Mouse (Mus musculus) heart, postnatal 0 days (tissue): ENCODE data around the gene Pcbd2. TPM values are rescaled to one million over a fixed set of nuclear protein-coding genes. Genes with fewer than 3 reads are reported as not detected.

ENCODE experiments used
- ATAC-seq: fragments of 200-750 bp; cut with Nextera tagmentation; 2 replicates; pipeline ENCODE4 v1.8.0; 2017; ENCODE audit warnings: low read depth, moderate number of reproducible peaks, moderate library complexity; ENCODE audit not compliant: insufficient read depth
- DNase-seq: peaks from one replicate; pipeline ENCODE4 v3.0.0-alpha.2; 2016; ENCODE audit warnings: low spot score
- H3K27ac ChIP-seq: fragments of 300-500 bp; sonication (generic); 2 replicates; pipeline ENCODE4 v1.5.1; 2014; ENCODE audit warnings: low read depth, mild to moderate bottlenecking
- H3K27me3 ChIP-seq: fragments of 300-500 bp; sonication (generic); 2 replicates; pipeline ENCODE4 v1.6.1; 2014; ENCODE audit warnings: low read length, mixed read lengths; ENCODE audit not compliant: control insufficient read depth, insufficient read depth
- H3K36me3 ChIP-seq: fragments of 300-500 bp; sonication (generic); replicated peaks from 2 replicates; pipeline ENCODE4 v1.6.1; 2014; ENCODE audit warnings: low read length, mixed read lengths; ENCODE audit not compliant: control insufficient read depth, insufficient read depth
- H3K4me1 ChIP-seq: fragments of 300-500 bp; sonication (generic); 2 replicates; pipeline ENCODE4 v1.6.1; 2014; ENCODE audit warnings: antibody characterized with exemption; ENCODE audit not compliant: control insufficient read depth, insufficient read depth
- H3K4me2 ChIP-seq: fragments of 300-500 bp; sonication (generic); 2 replicates; pipeline ENCODE4 v1.6.1; 2014; ENCODE audit warnings: low read depth, mild to moderate bottlenecking, low read length, moderate library complexity
- H3K4me3 ChIP-seq: fragments of 300-500 bp; sonication (generic); 2 replicates; pipeline ENCODE4 v1.5.1; 2014; ENCODE audit warnings: low read depth, low read length
- H3K9ac ChIP-seq: fragments of 300-500 bp; sonication (generic); replicated peaks from 2 replicates; pipeline ENCODE4 v1.6.1; 2014; ENCODE audit warnings: low read depth, low read length, mixed read lengths
- H3K9me3 ChIP-seq: fragments of 300-500 bp; sonication (generic); replicated peaks from 2 replicates; pipeline ENCODE4 v1.6.1; 2016; ENCODE audit warnings: low read length; ENCODE audit not compliant: control insufficient read depth
- CTCF ChIP-seq: IDR thresholded peaks from 2 replicates; pipeline ENCODE4 v1.5.1; 2016; ENCODE audit warnings: antibody characterized with exemption, control low read depth, low read depth
- EP300 ChIP-seq: IDR thresholded peaks from 2 replicates; pipeline ENCODE4 v1.6.1; 2016; ENCODE audit warnings: antibody characterized with exemption, low read depth
- WGBS: fragments of 180-500 bp; shearing (Covaris S2); extraction: QIAGEN DNeasy Blood & Tissue Kit; methylation state at CpG from one replicate; pipeline ENCODE4 v1.1.7; 2014; 5-methylcytosine and 5-hydroxymethylcytosine counted together
- polyA plus RNA-seq: library from polyadenylated mRNA; unstranded; fragments of >200 nt; fragmentation: Nextera tagmentation; extraction: Ambion mirVana; gene quantifications from 2 replicates; pipeline ENCODE4 v1.2.1, GENCODE M21; 2015
- total RNA-seq: library from RNA; depleted of rRNA; stranded (reverse); fragments of >200 nt; gene quantifications from 2 replicates; pipeline ENCODE4 v1.2.3, GENCODE M21; 2014; ENCODE audit warnings: low replicate concordance

The Pcbd2 gene
- total and polyA plus RNA-seq, 2 experiments from 2014 or later = 12.1 to 54.7 TPM

GRCm38 (mm10) chr13:55733628-55734502 is 6.7 kb downstream of the Pcbd2 start:
- no peak overlapping the region for H3K27ac ChIP-seq
- no peaks in the 10 kb centered on the region for H3K9me3 ChIP-seq
- DNase-seq = no peak
- no peak overlapping the region for H3K4me2 ChIP-seq
- TF ChIP-seq CTCF = no peak
- no peak for TF ChIP-seq EP300
- 88% methylated on average over 22 of the region's 22 CpGs for WGBS
- no peaks in the 10 kb centered on the region for H3K36me3 ChIP-seq
- ATAC-seq = no peak
- no peaks in the 10 kb centered on the region for H3K27me3 ChIP-seq
- no peak overlapping the region for H3K9ac ChIP-seq
- no peaks in the 10 kb centered on the region for H3K4me1 ChIP-seq
- no peak overlapping the region for H3K4me3 ChIP-seq

GRCm38 (mm10) chr13:55737885-55738284 is 10.7 kb downstream of the Pcbd2 start:
- H3K27me3 ChIP-seq = no peaks in the 10 kb centered on the region
- no peaks in the 10 kb centered on the region for H3K9me3 ChIP-seq
- H3K9ac ChIP-seq = no peak overlapping the region
- H3K36me3 ChIP-seq = no peaks in the 10 kb centered on the region
- ATAC-seq = no peak
- TF ChIP-seq EP300 = no peak
- no peak for TF ChIP-seq CTCF
- no peaks in the 10 kb centered on the region for H3K4me1 ChIP-seq
- no peak for DNase-seq
- H3K4me3 ChIP-seq = no peak overlapping the region
- H3K4me2 ChIP-seq = no peak overlapping the region
- H3K27ac ChIP-seq = no peak overlapping the region
- WGBS = 78% methylated on average over 8 of the region's 8 CpGs

GRCm38 (mm10) chr13:55742306-55742705 is 15.1 kb downstream of the Pcbd2 start:
- WGBS = 63% methylated on average over 8 of the region's 8 CpGs
- H3K9ac ChIP-seq = no peak overlapping the region
- no peaks in the 10 kb centered on the region for H3K4me1 ChIP-seq

GRCm38 (mm10) chr13:55754380-55754779 is 27.2 kb downstream of the Pcbd2 start:
- WGBS = 77% methylated on average over 13 of the region's 13 CpGs
- Histone ChIP-seq H3K4me1 (no peaks in the 10 kb centered on the region), H3K9me3 (no peaks in the 10 kb centered on the region), H3K27ac (no peak overlapping the region), H3K9ac (no peak overlapping the region), H3K4me3 (no peak overlapping the region), H3K36me3 (no peaks in the 10 kb centered on the region), H3K27me3 (no peaks in the 10 kb centered on the region), H3K4me2 (no peak overlapping the region)
- no peak for TF ChIP-seq EP300
- TF ChIP-seq CTCF = no peak
- no peak for DNase-seq
- no peak for ATAC-seq

More at GRCm38 (mm10) chr13:55742306-55742705, 15.1 kb downstream of the Pcbd2 start:
- no peak overlapping the region for H3K4me3 ChIP-seq
- no peak overlapping the region for H3K27ac ChIP-seq
- H3K9me3 ChIP-seq = no peaks in the 10 kb centered on the region
- ATAC-seq (no peak), DNase-seq (no peak)
- TF ChIP-seq CTCF = no peak
- no peak for TF ChIP-seq EP300
- H3K27me3 ChIP-seq = no peaks in the 10 kb centered on the region
- no peak overlapping the region for H3K4me2 ChIP-seq
- no peaks in the 10 kb centered on the region for H3K36me3 ChIP-seq

- WGBS = 24% methylated on average over 8 of the region's 8 CpGs
- H3K9ac ChIP-seq = peak overlapping the region; percentile 21; the same call in 1 of the 2 replicates
- peak overlapping the region; percentile 42 for H3K4me2 ChIP-seq
- no peak overlapping the region for H3K27ac ChIP-seq
- H3K4me1 ChIP-seq = no peaks in the 10 kb centered on the region
- H3K36me3 ChIP-seq = no peaks in the 10 kb centered on the region
- H3K27me3 ChIP-seq = no peaks in the 10 kb centered on the region
- TF ChIP-seq CTCF (no peak), EP300 (no peak)
- no peak for ATAC-seq
- no peaks in the 10 kb centered on the region for H3K9me3 ChIP-seq
- peak overlapping the region; percentile 11; the same call in 1 of the 2 replicates for H3K4me3 ChIP-seq
- peak; percentile 19 for DNase-seq
Measured at GRCm38 (mm10) chr13:55756789-55757188, 29.6 kb downstream of the Pcbd2 start.

- ATAC-seq (no peak), DNase-seq (no peak)
- Histone ChIP-seq H3K9ac (no peak overlapping the region), H3K9me3 (no peaks in the 10 kb centered on the region), H3K4me1 (no peaks in the 10 kb centered on the region), H3K27ac (no peak overlapping the region), H3K4me3 (no peak overlapping the region), H3K4me2 (no peak overlapping the region), H3K36me3 (no peaks in the 10 kb centered on the region), H3K27me3 (no peaks in the 10 kb centered on the region)
- peak; percentile 20; the same call in 1 of the 2 replicates for TF ChIP-seq CTCF
- TF ChIP-seq EP300 = no peak
- WGBS = 81% methylated on average over 6 of the region's 6 CpGs
Measured at GRCm38 (mm10) chr13:55757645-55758044, 30.5 kb downstream of the Pcbd2 start.
